In genomic region chr6:65672131-65673031, GRCm38 (mm10) we compare ENCODE assay signal across 8 mouse cellular contexts. TPM values are rescaled to one million over a fixed set of nuclear protein-coding genes. Genes with fewer than 3 reads are reported as not detected.
DNase-seq lines count a peak whose midpoint lies in the region; ATAC-seq lines count a peak whose summit lies in the region.

No protein-coding gene starts in this region.

- peak; percentile 17 for DNase-seq in gastrocnemius, postnatal 14 days
- DNase-seq in gastrocnemius, postnatal 25 days = no peak
- DNase-seq in adrenal gland, postnatal 14 days = peak; percentile 56
- peak; percentile 62 for DNase-seq in induced T-regulatory cell, adult 2 months (ENCODE audit: low read depth)
- peak; percentile 54 for DNase-seq in naive thymus-derived CD4-positive, alpha-beta T cell, adult 2 months (ENCODE audit: low read depth)
- DNase-seq in thymus, postnatal 0 days (ENCODE audit: low spot score) = peak; percentile 33

- no peaks in the 10 kb centered on the region for H3K9me3 ChIP-seq in forebrain, embryonic 15.5 days
- no peaks in the 10 kb centered on the region for H3K9me3 ChIP-seq in liver, embryonic 16.5 days (replicated peaks; ENCODE audit: control insufficient read depth, low read length)

- intact Hi-C loops in gastrocnemius, postnatal 14 days (cut with DNase I; ENCODE audit: low total_unique reads) = no loop called here

- peaks cover 24% of the 10 kb centered on the region for H3K4me1 ChIP-seq in forebrain, embryonic 15.5 days
- H3K4me1 ChIP-seq in liver, embryonic 16.5 days (ENCODE audit: control insufficient read depth, low read depth, low read length) = peaks cover 8% of the 10 kb centered on the region

- peaks cover 13% of the 10 kb centered on the region for H3K27me3 ChIP-seq in forebrain, embryonic 15.5 days
- peaks cover 37% of the 10 kb centered on the region for H3K27me3 ChIP-seq in liver, embryonic 16.5 days (ENCODE audit: control insufficient read depth, insufficient read depth, low read depth, low read length)

- peak overlapping the region; percentile 99 for H3K4me2 ChIP-seq in forebrain, embryonic 15.5 days (replicated peaks)
- H3K4me2 ChIP-seq in liver, embryonic 16.5 days (ENCODE audit: low read depth, low read length) = peak overlapping the region; percentile 63

- H3K27ac ChIP-seq in forebrain, embryonic 15.5 days (replicated peaks) = no peak overlapping the region
- H3K27ac ChIP-seq in liver, embryonic 16.5 days (ENCODE audit: low read length) = no peak overlapping the region

- under 1% methylated on average over 57 of the region's 57 CpGs for WGBS in forebrain, embryonic 15.5 days
- WGBS in liver, embryonic 16.5 days (ENCODE audit: insufficient replicate concordance) = under 1% methylated on average over 57 of the region's 57 CpGs

- peak overlapping the region; percentile 38 for H3K9ac ChIP-seq in forebrain, embryonic 15.5 days (replicated peaks)
- no peak overlapping the region for H3K9ac ChIP-seq in liver, embryonic 16.5 days (ENCODE audit: low read depth, low read length)

- no peaks in the 10 kb centered on the region for H3K36me3 ChIP-seq in forebrain, embryonic 15.5 days
- H3K36me3 ChIP-seq in liver, embryonic 16.5 days (ENCODE audit: control insufficient read depth, insufficient read depth) = no peaks in the 10 kb centered on the region

- peak overlapping the region; percentile 67 for H3K4me3 ChIP-seq in forebrain, embryonic 15.5 days
- H3K4me3 ChIP-seq in liver, embryonic 16.5 days (ENCODE audit: low read depth, low read length) = peak overlapping the region; percentile 53

- ATAC-seq in forebrain, embryonic 15.5 days (replicated peaks) = peak; percentile 48
- no peak for ATAC-seq in liver, embryonic 16.5 days (ENCODE audit: low read depth)

RNA-seq across cellular contexts. Expression of gene Ndnf, which starts 1.0 kb away (rescaled TPM):
- total RNA-seq in gastrocnemius, postnatal 14 days (2021) = 1 to 10 TPM in 1 of 2 experiments, under 1 TPM in 1; 0.38 to 1.0 TPM
- under 1 TPM; 0.38 to 0.40 TPM for total RNA-seq in gastrocnemius, postnatal 25 days (2021)
- total RNA-seq in adrenal gland, postnatal 14 days (2021) = 2.1 and 2.7 TPM in 2 replicates
- polyA plus RNA-seq in forebrain, embryonic 15.5 days (2015; fragmentation: Nextera tagmentation; extraction: Ambion mirVana) = 2.8 and 4.4 TPM in 2 replicates
- polyA plus RNA-seq in liver, embryonic 16.5 days (2015; fragmentation: Nextera tagmentation; extraction: Ambion mirVana) = 0.01 and 0.06 TPM in 2 replicates
- 0.12 and 0.17 TPM in 2 replicates for polyA plus RNA-seq in thymus, postnatal 0 days (2015; fragmentation: Nextera tagmentation; extraction: Ambion mirVana)
